Mouse (Mus musculus) ES-Bruce4 (cell line): ENCODE measurements at regions not wholly inside any gene's neighbourhood (a gene's known extent, or its start where the extent isn't known, plus 50 kb on each side); places are given as distances from the start of the nearest gene placed in this dataset.

Experiments used
- H3K27ac ChIP-seq: 2 replicates; pipeline ENCODE4 v1.5.1; 2012; ENCODE audit warnings: low read length, inconsistent platforms; ENCODE audit not compliant: insufficient read depth
- H3K27me3 ChIP-seq: 2 replicates; pipeline ENCODE4 v1.6.1; 2012; ENCODE audit warnings: mild to moderate bottlenecking, low read length, inconsistent platforms; ENCODE audit not compliant: control insufficient read depth, poor library complexity, insufficient read depth, severe bottlenecking
- H3K36me3 ChIP-seq: 2 replicates; pipeline ENCODE4 v1.6.1; 2012; ENCODE audit warnings: inconsistent platforms, mild to moderate bottlenecking, low read length, moderate library complexity; ENCODE audit not compliant: control insufficient read depth, poor library complexity, insufficient read depth, severe bottlenecking
- H3K4me1 ChIP-seq: one replicate; pipeline ENCODE4 v1.8.1; 2011; ENCODE audit warnings: low read length; ENCODE audit not compliant: control insufficient read depth, insufficient read depth
- H3K4me3 ChIP-seq: 2 replicates; pipeline ENCODE4 v1.5.1; 2011; ENCODE audit warnings: low read depth, mild to moderate bottlenecking, low read length
- H3K9ac ChIP-seq: 2 replicates; pipeline ENCODE4 v1.6.1; 2012; ENCODE audit warnings: low read depth, mild to moderate bottlenecking, inconsistent platforms; ENCODE audit not compliant: poor library complexity, severe bottlenecking
- H3K9me3 ChIP-seq: replicated peaks from 2 replicates; pipeline ENCODE4 v1.6.1; 2012; ENCODE audit warnings: mild to moderate bottlenecking, low read length, inconsistent platforms; ENCODE audit not compliant: control insufficient read depth, poor library complexity, insufficient read depth, severe bottlenecking
- CTCF ChIP-seq: IDR thresholded peaks from one replicate; pipeline ENCODE4 v1.8.1; 2011; ENCODE audit warnings: low read depth, low read length
- EP300 ChIP-seq: IDR thresholded peaks from 2 replicates; pipeline ENCODE4 v1.6.1; 2011; ENCODE audit warnings: low read depth, low read length; ENCODE audit not compliant: insufficient read depth
- POLR2A ChIP-seq: IDR thresholded peaks from one replicate; pipeline ENCODE4 v1.8.1; 2011; ENCODE audit warnings: low read length; ENCODE audit not compliant: insufficient read depth

DNA sequence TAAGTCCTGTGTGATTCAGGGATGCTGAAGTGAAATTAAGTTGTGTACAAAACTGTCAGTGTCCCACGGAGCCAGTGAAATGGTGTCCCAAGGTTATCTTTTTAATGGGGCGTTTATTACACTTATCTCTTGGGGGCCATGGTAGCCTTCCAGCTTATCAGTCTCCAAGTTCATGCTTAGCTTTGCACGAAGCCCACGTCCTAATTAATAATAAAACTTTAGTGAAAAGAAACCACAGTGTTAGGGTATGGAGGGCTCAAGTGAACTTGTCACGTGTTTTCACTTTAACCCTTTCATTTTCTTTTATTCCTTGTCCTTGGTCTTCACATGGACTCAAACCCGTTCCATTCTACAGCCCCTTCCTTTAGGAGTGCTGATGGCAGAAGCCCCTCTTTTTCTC is 105.9 kb downstream of the Fam76b start:
- Histone ChIP-seq H3K4me3 (no peak overlapping the region), H3K9me3 (no peaks in the 10 kb centered on the region), H3K27ac (no peak overlapping the region), H3K9ac (no peak overlapping the region), H3K36me3 (no peaks in the 10 kb centered on the region), H3K27me3 (no peaks in the 10 kb centered on the region), H3K4me1 (no peaks in the 10 kb centered on the region)
- no peak for TF ChIP-seq CTCF
- no peak for TF ChIP-seq POLR2A
- TF ChIP-seq EP300 = no peak

DNA sequence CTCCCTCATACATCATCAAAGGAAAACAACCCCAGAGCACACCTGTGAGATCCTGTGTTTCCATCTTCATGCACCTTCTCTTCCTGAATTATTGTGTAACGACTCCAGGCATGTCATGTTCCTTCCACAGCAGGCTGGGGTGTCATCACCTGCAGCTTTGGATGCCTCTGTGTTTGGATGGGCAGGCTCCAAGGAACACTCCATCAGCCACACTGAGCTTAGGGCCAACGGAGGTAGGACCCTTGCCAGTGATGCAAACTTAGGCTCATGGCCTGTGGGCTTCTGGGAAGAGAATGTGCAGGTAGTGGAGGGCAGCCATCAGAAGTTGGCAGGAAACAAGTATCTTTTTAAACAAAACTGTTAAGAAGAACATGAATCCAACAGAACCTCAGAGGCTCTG is 109.8 kb downstream of the Fam76b start:
- no peaks in the 10 kb centered on the region for H3K4me1 ChIP-seq
- H3K27me3 ChIP-seq = no peaks in the 10 kb centered on the region
- no peak overlapping the region for H3K4me3 ChIP-seq
- H3K36me3 ChIP-seq = no peaks in the 10 kb centered on the region
- H3K9me3 ChIP-seq = no peaks in the 10 kb centered on the region
- TF ChIP-seq POLR2A = no peak
- TF ChIP-seq CTCF = no peak
- no peak for TF ChIP-seq EP300
- H3K27ac ChIP-seq = no peak overlapping the region
- no peak overlapping the region for H3K9ac ChIP-seq

DNA sequence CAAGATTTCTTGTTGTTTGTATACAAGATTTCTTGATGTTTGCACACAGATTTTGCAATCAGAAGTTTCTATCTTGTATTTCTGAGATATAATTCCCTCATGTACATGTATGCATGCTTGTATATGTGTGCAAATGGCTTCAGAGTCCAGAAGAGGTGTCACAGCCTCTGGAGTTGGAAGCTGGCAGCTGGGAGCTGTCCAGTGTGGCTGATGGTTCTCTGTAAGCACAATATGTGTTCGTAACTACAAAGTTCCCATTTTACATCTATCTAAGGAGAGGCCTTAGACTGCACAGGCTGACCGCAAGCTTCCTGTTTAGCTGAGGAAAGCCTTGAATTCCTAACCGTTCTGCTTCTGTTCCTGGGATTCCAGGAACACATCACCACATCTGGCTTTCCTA is 119.0 kb downstream of the Fam76b start:
- no peak for TF ChIP-seq EP300
- TF ChIP-seq POLR2A = no peak
- TF ChIP-seq CTCF = no peak
- Histone ChIP-seq H3K36me3 (no peaks in the 10 kb centered on the region), H3K27ac (no peak overlapping the region), H3K4me1 (no peaks in the 10 kb centered on the region), H3K9me3 (no peaks in the 10 kb centered on the region), H3K4me3 (no peak overlapping the region), H3K9ac (no peak overlapping the region), H3K27me3 (no peaks in the 10 kb centered on the region; the same call in 1 of the 2 replicates)

DNA sequence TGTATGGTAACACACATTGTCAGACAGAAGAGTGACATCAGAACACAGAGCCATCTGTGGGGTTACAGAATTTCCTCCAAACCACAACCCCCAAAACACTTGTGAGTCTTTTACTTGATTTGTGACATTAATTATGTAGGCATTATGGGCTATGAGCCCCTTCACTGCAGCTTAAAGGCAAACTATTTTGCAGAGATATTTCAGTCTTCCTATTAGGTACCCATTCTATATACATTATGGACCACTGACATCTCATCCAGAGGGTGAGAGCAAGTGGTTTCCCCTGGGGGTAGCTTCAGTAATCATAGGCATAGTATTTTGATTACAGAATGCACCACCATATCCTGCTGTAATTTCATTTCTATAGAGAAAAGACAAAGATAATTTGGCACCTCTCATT is 124.6 kb downstream of the Fam76b start:
- Histone ChIP-seq H3K4me1 (no peaks in the 10 kb centered on the region), H3K9me3 (no peaks in the 10 kb centered on the region), H3K27me3 (no peaks in the 10 kb centered on the region; the same call in 1 of the 2 replicates), H3K9ac (no peak overlapping the region), H3K27ac (no peak overlapping the region), H3K36me3 (no peaks in the 10 kb centered on the region), H3K4me3 (no peak overlapping the region)
- TF ChIP-seq POLR2A = no peak
- no peak for TF ChIP-seq EP300
- no peak for TF ChIP-seq CTCF

DNA sequence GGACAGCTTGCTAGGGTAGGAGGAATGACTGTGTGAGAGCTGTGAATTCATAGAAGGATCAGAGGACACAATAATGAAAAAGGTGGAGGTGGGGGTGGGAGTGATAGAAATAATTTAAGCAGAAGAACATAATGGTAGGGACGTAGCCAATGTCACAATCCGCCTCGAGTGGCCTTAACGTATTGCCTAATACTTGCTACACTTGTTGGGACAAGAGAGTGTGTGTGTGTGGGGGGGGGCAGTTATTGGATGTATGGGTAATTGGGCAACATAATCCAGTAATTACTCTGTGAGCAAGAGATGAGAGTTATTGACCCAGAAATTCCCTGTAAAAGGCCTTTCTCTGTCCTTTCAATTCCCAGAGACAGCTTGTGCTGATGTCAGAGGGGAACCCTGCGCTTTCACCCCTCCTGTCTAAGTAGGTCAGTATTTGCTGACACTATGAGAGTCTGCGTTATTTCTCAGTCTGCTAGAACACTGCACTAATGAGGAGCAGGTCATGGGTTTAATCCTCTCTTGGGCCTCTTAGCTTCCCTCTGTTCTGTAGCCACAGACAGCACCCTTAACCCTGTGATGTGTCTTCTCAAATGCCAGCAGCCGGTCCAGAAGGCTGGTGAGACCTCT is 135.7 kb downstream of the Fam76b start:
- Histone ChIP-seq H3K27ac (no peak overlapping the region), H3K36me3 (no peaks in the 10 kb centered on the region), H3K4me3 (no peak overlapping the region), H3K9ac (no peak overlapping the region), H3K9me3 (no peaks in the 10 kb centered on the region), H3K4me1 (no peaks in the 10 kb centered on the region), H3K27me3 (no peaks in the 10 kb centered on the region)
- TF ChIP-seq CTCF = no peak
- TF ChIP-seq POLR2A = no peak
- TF ChIP-seq EP300 = no peak

DNA sequence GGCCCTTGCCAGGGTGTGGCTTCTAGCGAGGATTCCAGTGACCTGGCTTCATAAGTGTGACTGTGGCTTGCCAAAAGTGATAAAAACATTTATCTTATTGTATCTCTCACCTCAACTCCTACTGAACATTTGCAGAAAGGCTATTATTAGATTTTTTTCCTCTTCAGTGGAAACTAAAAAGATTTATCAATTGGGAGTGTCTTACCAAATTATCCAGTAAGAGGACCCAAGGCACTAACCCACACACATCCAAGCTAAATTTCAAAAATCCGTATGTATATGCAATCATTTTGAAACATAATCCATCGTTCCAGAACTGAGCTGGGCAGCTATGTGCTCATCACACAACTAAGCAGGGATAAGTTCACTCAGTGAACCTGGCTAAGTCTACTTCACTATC is 136.3 kb downstream of the Fam76b start:
- H3K36me3 ChIP-seq = no peaks in the 10 kb centered on the region
- no peak overlapping the region for H3K9ac ChIP-seq
- no peaks in the 10 kb centered on the region for H3K27me3 ChIP-seq
- H3K9me3 ChIP-seq = no peaks in the 10 kb centered on the region
- TF ChIP-seq EP300 (no peak), POLR2A (no peak), CTCF (no peak)
- H3K27ac ChIP-seq = no peak overlapping the region
- H3K4me3 ChIP-seq = no peak overlapping the region
- H3K4me1 ChIP-seq = no peaks in the 10 kb centered on the region
